Mouse (Mus musculus): ENCODE data around the gene Rap2c. TPM values are rescaled to one million over a fixed set of nuclear protein-coding genes. Genes with fewer than 3 reads are reported as not detected.

Rap2c gene
- 17.4 and 22.0 TPM in 2 replicates for polyA plus RNA-seq (2014; fragmentation: Nextera tagmentation; extraction: Ambion mirVana)

DNA sequence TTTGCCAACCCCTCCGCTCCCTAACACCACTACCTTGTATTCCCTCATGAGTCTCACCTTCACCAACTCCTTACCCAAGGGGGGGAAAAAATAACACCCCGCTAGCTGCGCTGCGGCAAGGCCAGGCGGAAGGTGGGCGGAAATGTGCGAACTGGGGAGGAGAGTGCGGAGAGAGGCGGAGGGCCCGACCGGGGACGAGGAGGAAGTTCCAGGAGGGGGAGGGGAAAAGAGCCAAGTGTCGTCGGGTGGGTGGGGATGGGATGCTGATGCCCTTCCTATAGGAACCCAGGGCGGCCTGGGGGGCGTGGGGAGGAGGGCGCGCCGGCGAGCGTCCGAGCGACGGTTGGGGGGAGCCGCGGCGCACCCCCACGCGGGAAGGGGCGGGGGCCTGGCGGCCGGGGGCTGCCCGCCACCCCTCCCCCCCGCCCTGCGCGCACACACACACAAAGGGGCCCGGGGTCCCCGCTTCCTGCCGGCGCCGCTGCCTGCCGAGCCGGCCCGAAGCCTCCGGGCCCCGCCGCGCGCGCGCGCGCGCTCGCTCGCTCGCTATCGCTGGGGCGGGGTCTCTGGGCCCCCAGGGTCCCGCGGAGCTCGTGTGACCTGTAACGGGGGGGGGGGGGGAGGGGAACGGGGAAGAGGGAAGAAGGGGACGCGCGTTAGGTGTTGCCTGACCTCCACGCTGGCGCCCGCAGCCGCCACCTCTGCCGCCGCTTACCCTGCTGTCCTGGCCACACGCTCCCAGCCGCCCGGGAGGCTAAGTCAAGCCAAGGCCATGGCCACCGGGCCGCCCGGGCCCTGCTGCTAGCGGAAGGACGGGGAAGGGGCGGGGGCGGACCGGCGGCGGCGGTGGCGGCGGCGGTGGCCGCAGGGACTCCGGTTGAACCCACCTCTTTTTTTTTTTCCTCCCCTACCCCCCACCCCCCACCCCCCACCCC lies at the start of gene Rap2c:
Rap2c (minus strand) TSS at position 168 of the 935 bp plus-strand sequence.
- Histone ChIP-seq H3K36me3 (ENCODE audit: control insufficient read depth, insufficient read depth, low read length) (no peaks in the 10 kb centered on the region), H3K4me1 (ENCODE audit: control insufficient read depth, insufficient read depth, low read length) (0 out of 2 replicates have a peak, but pooled peaks cover 5% of the 10 kb centered on the region), H3K9me3 (ENCODE audit: control insufficient read depth, low read length) (no peaks in the 10 kb centered on the region), H3K4me2 (ENCODE audit: low read depth, low read length) (peak within 1 kb of the TSS; percentile 44), H3K9ac (replicated peaks; ENCODE audit: low read depth, low read length) (peak within 1 kb of the TSS; percentile 78), H3K27ac (ENCODE audit: low read depth, low read length) (peak within 1 kb of the TSS; percentile 89), H3K4me3 (ENCODE audit: low read depth, low read length) (peak within 1 kb of the TSS; percentile 45), H3K27me3 (ENCODE audit: control insufficient read depth, insufficient read depth, low read length) (no peaks in the 10 kb centered on the region)
- WGBS = 16% methylated on average over 15 of the region's 92 CpGs
- ATAC-seq (ENCODE audit: low read depth) = peak; percentile 84

DNA sequence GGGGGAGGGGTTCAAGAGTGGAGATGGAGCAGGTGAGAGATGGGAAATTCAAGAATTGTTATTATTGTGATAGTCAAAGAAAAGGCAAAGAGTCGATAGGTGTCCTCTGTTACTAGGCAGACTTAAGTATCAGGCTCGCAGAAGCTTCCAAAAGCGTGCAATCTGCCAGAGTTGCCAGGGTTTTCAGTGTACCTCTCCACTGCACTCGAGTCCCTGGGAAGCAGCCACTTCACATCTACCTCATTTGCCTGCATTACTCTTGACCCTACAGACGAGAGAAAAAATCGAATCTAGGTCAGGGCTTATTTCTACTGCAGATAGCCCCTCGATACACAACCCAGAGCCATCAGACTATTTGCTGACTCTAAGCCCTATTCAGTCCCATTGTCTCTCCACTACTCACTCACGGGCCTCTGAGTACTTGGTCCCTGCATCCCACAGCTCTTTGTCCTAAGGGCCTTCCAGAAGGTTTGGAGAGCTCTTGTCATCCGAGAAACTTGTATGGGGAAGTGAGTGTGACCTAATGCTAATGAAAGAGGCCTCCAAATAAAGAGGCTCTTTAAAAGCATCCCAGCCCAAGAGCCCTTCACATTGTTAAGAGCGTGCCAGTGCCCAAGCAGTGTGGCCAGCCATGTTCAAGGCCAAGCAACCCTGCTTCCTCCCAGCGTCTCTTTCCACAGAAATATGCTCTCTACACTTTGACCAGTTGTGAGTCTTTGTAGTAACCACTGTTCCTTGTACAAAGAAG lies 48.9 kb upstream of the Rap2c start:
- ATAC-seq (ENCODE audit: low read depth) = no peak
- 76% methylated on average over 11 of the region's 11 CpGs for WGBS
- H3K9me3 ChIP-seq (ENCODE audit: control insufficient read depth, low read length) = no peaks in the 10 kb centered on the region
- H3K4me2 ChIP-seq (ENCODE audit: low read depth, low read length) = no peak overlapping the region
- H3K36me3 ChIP-seq (ENCODE audit: control insufficient read depth, insufficient read depth, low read length) = no peaks in the 10 kb centered on the region
- no peak overlapping the region for H3K27ac ChIP-seq (ENCODE audit: low read depth, low read length)
- H3K4me1 ChIP-seq (ENCODE audit: control insufficient read depth, insufficient read depth, low read length) = no peaks in the 10 kb centered on the region
- no peak overlapping the region for H3K4me3 ChIP-seq (ENCODE audit: low read depth, low read length)
- no peak overlapping the region for H3K9ac ChIP-seq (replicated peaks; ENCODE audit: low read depth, low read length)
- no peaks in the 10 kb centered on the region for H3K27me3 ChIP-seq (ENCODE audit: control insufficient read depth, insufficient read depth, low read length)

DNA sequence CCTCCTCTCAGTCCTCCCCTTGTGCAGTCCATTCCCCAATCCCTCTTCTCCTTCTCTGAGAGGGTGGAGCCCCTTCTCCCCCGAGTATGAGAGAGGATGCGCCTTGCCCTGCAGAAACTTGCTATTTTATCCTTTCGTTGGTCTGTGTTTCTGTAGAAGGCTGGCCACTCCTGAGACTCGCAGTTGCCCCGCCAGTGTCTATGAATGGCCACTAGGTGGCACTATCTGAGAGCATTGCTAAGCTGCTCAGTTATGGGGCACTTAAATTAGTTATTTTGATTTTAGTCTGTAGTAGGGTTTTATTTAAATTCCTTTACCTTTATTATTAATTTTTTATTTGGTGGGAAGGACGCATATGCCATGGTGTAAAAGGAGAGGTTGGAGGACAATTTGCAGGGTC lies 48.0 kb upstream of the Rap2c start:
- no peak overlapping the region for H3K4me3 ChIP-seq (ENCODE audit: low read depth, low read length)
- peak; percentile 56; the same call in 1 of the 2 replicates for ATAC-seq (ENCODE audit: low read depth)

DNA sequence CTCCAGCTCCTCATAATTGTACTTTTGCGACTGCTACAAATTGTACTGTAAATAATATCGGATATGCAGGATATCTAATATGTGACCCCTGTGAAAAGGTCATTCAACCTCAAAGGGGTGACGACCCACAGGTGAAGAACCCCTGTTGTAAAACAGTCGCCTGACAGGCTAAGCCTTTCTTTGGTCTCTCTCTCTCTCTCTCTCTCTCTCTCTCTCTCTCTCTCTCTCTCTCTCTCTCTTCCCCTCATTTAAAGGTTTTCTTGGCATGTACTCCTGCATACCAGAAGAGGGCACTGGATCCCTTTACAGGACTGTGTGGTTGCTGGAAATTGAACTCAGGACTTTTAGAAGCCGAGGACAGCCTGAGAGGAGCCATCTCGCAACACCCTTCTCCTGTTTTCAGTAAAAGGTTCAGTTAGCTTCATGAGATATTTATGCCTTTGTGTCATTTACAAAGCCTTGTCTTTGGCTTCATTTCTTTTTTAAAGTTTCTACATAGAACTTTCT lies 47.4 kb upstream of the Rap2c start:
- Histone ChIP-seq H3K9me3 (ENCODE audit: control insufficient read depth, low read length) (no peaks in the 10 kb centered on the region), H3K4me3 (ENCODE audit: low read depth, low read length) (no peak overlapping the region), H3K4me1 (ENCODE audit: control insufficient read depth, insufficient read depth, low read length) (no peaks in the 10 kb centered on the region), H3K27ac (ENCODE audit: low read depth, low read length) (no peak overlapping the region), H3K4me2 (ENCODE audit: low read depth, low read length) (no peak overlapping the region), H3K27me3 (ENCODE audit: control insufficient read depth, insufficient read depth, low read length) (no peaks in the 10 kb centered on the region), H3K36me3 (ENCODE audit: control insufficient read depth, insufficient read depth, low read length) (no peaks in the 10 kb centered on the region), H3K9ac (replicated peaks; ENCODE audit: low read depth, low read length) (no peak overlapping the region)
- ATAC-seq (ENCODE audit: low read depth) = no peak
- WGBS = 57% methylated on average over 6 of the region's 6 CpGs

More for the DNA sequence above, 48.0 kb upstream of the Rap2c start:
- Histone ChIP-seq H3K4me2 (ENCODE audit: low read depth, low read length) (no peak overlapping the region), H3K27me3 (ENCODE audit: control insufficient read depth, insufficient read depth, low read length) (no peaks in the 10 kb centered on the region), H3K4me1 (ENCODE audit: control insufficient read depth, insufficient read depth, low read length) (no peaks in the 10 kb centered on the region), H3K9me3 (ENCODE audit: control insufficient read depth, low read length) (no peaks in the 10 kb centered on the region), H3K9ac (replicated peaks; ENCODE audit: low read depth, low read length) (no peak overlapping the region), H3K27ac (ENCODE audit: low read depth, low read length) (no peak overlapping the region), H3K36me3 (ENCODE audit: control insufficient read depth, insufficient read depth, low read length) (no peaks in the 10 kb centered on the region)
- WGBS = 27% methylated on average over 6 of the region's 6 CpGs

DNA sequence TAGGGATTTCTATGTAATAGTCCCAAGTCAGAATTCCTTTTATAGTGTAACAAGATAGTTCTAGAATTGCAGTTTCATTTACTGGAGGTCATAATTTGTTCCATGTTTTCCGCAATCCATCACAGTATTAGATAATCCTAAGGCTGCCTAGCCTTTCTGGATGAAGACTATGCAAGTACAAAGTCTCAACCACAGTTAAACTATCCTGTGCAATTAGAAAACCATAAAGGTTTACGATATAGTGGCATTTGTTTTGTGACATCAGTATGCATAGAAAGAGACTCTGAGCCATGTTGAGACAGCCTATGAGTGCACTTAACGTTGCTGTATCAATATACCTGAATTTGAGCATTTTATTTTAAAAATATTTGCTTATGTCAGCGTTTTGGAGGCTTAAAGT lies 42.4 kb upstream of the Rap2c start:
- WGBS = 64% methylated on average over 4 of the region's 4 CpGs
- no peak for ATAC-seq (ENCODE audit: low read depth)
- H3K4me1 ChIP-seq (ENCODE audit: control insufficient read depth, insufficient read depth, low read length) = no peaks in the 10 kb centered on the region

GRCm38 (mm10) chrX:51058741-51059140 lies 40.9 kb upstream of the Rap2c start:
- Histone ChIP-seq H3K4me3 (ENCODE audit: low read depth, low read length) (no peak overlapping the region), H3K9ac (replicated peaks; ENCODE audit: low read depth, low read length) (no peak overlapping the region), H3K27me3 (ENCODE audit: control insufficient read depth, insufficient read depth, low read length) (no peaks in the 10 kb centered on the region), H3K4me2 (ENCODE audit: low read depth, low read length) (no peak overlapping the region), H3K36me3 (ENCODE audit: control insufficient read depth, insufficient read depth, low read length) (no peaks in the 10 kb centered on the region), H3K27ac (ENCODE audit: low read depth, low read length) (no peak overlapping the region), H3K9me3 (ENCODE audit: control insufficient read depth, low read length) (no peaks in the 10 kb centered on the region), H3K4me1 (ENCODE audit: control insufficient read depth, insufficient read depth, low read length) (no peaks in the 10 kb centered on the region)
- WGBS = 87% methylated on average over 4 of the region's 4 CpGs
- ATAC-seq (ENCODE audit: low read depth) = no peak

More for the DNA sequence above, 42.4 kb upstream of the Rap2c start:
- Histone ChIP-seq H3K9me3 (ENCODE audit: control insufficient read depth, low read length) (no peaks in the 10 kb centered on the region), H3K4me2 (ENCODE audit: low read depth, low read length) (no peak overlapping the region), H3K27me3 (ENCODE audit: control insufficient read depth, insufficient read depth, low read length) (no peaks in the 10 kb centered on the region), H3K4me3 (ENCODE audit: low read depth, low read length) (no peak overlapping the region), H3K36me3 (ENCODE audit: control insufficient read depth, insufficient read depth, low read length) (no peaks in the 10 kb centered on the region), H3K9ac (replicated peaks; ENCODE audit: low read depth, low read length) (no peak overlapping the region), H3K27ac (ENCODE audit: low read depth, low read length) (no peak overlapping the region)

GRCm38 (mm10) chrX:51058317-51058716 lies 40.5 kb upstream of the Rap2c start:
- ATAC-seq (ENCODE audit: low read depth) = no peak
- H3K9me3 ChIP-seq (ENCODE audit: control insufficient read depth, low read length) = no peaks in the 10 kb centered on the region
- H3K4me1 ChIP-seq (ENCODE audit: control insufficient read depth, insufficient read depth, low read length) = no peaks in the 10 kb centered on the region
- H3K27ac ChIP-seq (ENCODE audit: low read depth, low read length) = no peak overlapping the region
- H3K9ac ChIP-seq (replicated peaks; ENCODE audit: low read depth, low read length) = no peak overlapping the region
- WGBS = 90% methylated on average over 5 of the region's 5 CpGs
- no peak overlapping the region for H3K4me2 ChIP-seq (ENCODE audit: low read depth, low read length)
- no peak overlapping the region for H3K4me3 ChIP-seq (ENCODE audit: low read depth, low read length)
- H3K27me3 ChIP-seq (ENCODE audit: control insufficient read depth, insufficient read depth, low read length) = no peaks in the 10 kb centered on the region
- no peaks in the 10 kb centered on the region for H3K36me3 ChIP-seq (ENCODE audit: control insufficient read depth, insufficient read depth, low read length)

DNA sequence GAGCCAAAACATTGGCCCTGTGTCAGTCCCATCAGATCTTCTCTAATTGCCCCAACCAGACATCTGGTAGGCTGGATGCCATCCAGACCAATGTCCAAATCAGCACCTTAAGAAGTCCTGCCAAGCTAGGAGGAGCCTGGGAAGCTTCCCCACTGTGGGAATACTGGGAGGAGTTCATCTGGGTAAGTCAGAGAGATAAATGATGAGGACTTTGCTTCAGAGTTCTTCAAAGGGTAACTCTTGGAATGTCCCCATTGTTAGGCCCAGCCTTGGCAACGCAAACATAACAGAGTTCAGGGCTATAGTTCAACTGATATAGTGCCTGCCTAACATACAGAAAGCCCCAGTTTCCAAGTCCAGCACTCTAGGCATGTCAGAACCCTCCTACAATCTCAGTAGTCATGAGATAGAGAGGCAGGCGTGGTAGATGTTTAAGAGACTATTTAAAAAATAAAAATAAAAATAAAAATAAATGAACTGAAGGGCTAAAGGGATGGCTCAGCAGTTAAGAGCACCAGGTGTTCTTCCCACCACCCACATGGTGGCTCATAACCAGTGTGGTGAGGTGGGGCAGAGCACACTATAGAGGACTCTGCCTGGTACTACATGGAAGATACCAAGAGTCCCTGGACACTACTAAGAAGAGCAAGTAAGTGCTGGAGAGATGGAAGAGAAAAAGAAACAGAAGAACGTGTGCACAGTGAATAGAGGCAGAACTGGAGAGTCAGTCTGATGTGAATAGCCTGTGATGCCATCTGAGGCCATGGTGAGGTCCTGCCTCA lies 34.1 kb upstream of the Rap2c start:
- ATAC-seq (ENCODE audit: low read depth) = no peak
- Histone ChIP-seq H3K27ac (ENCODE audit: low read depth, low read length) (no peak overlapping the region), H3K4me1 (ENCODE audit: control insufficient read depth, insufficient read depth, low read length) (no peaks in the 10 kb centered on the region), H3K4me3 (ENCODE audit: low read depth, low read length) (no peak overlapping the region), H3K9me3 (ENCODE audit: control insufficient read depth, low read length) (no peaks in the 10 kb centered on the region), H3K27me3 (ENCODE audit: control insufficient read depth, insufficient read depth, low read length) (no peaks in the 10 kb centered on the region), H3K4me2 (ENCODE audit: low read depth, low read length) (no peak overlapping the region), H3K36me3 (ENCODE audit: control insufficient read depth, insufficient read depth, low read length) (no peaks in the 10 kb centered on the region), H3K9ac (replicated peaks; ENCODE audit: low read depth, low read length) (no peak overlapping the region)
- WGBS = 72% methylated on average over 3 of the region's 3 CpGs
